Mouse (Mus musculus): ENCODE results near the gene Kif2c. TPM values are rescaled to one million over a fixed set of nuclear protein-coding genes. Genes with fewer than 3 reads are reported as not detected.
A peak's percentile ranks its signal among the peaks of the same experiment; 100 is the strongest.

Kif2c gene
- polyA plus RNA-seq, 1 experiment from 2014 or later, result 36.4 TPM

DNA sequence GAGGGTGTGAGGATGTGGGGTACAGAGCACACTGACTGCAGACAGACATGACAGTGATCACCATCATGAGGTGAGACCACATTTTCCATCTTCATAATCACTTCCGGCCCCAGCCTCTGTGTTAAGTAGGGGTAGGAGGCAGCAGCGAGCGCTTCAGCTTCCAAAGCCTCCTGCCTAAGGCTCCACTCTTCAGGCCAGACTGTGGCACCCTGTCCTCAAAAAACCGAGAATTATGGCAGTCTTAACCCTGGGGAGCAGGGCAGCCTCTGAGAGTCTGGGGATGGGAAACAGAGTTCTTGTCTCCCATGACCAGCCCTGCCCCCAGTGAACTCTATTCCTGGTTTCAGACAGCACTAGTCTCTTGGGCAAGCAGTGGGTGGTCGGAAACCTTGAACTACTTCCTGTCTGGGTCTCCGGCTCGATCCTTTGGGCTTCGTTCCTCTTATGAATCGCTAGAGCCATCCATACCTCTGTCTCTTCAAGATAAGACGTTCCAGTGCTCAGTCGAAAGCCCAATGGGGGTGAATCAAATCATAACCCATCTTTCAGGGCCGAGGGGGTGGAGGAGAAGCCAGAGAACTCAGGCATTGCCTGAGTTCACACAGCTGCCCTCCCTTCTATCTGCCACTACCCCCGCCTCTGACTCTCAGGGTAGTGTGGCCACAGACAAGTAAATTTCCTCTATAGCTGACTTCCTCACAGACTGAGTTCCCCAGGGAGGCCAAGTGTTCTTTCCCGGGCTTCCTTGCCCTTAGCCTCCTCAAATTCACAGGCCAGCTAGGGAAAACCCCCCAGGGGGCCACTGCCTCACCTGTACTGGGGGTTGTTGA lies 57.7 kb downstream of the Kif2c start:
- peak overlapping the region; percentile 30 for H3K4me2 ChIP-seq
- WGBS, result 48% methylated on average over 14 of the region's 14 CpGs
- H3K36me3 ChIP-seq, result no peaks in the 10 kb centered on the region; the same call in 1 of the 2 replicates
- H3K27ac ChIP-seq, result peak overlapping the region; percentile 91
- no peak overlapping the region for H3K9ac ChIP-seq
- no peaks in the 10 kb centered on the region for H3K27me3 ChIP-seq
- H3K4me3 ChIP-seq, result no peak overlapping the region
- no peaks in the 10 kb centered on the region for H3K9me3 ChIP-seq (replicated peaks)
- peaks cover 30% of the 10 kb centered on the region for H3K4me1 ChIP-seq (replicated peaks)
- ATAC-seq (replicated peaks; ENCODE audit: insufficient number of reproducible peaks, insufficient read depth, low FRiP score, low read depth), result no peak

GRCm38 (mm10) chr4:117124218-117124517 lies 58.3 kb downstream of the Kif2c start:
- ATAC-seq (replicated peaks; ENCODE audit: insufficient number of reproducible peaks, insufficient read depth, low FRiP score, low read depth), result no peak
- no peak overlapping the region for H3K4me2 ChIP-seq
- peaks cover 32% of the 10 kb centered on the region for H3K4me1 ChIP-seq (replicated peaks)
- no peaks in the 10 kb centered on the region for H3K27me3 ChIP-seq
- H3K4me3 ChIP-seq, result no peak overlapping the region
- 73% methylated on average over 3 of the region's 3 CpGs for WGBS
- no peaks in the 10 kb centered on the region; the same call in 1 of the 2 replicates for H3K36me3 ChIP-seq
- no peak overlapping the region for H3K9ac ChIP-seq
- H3K27ac ChIP-seq, result peak overlapping the region; percentile 91
- H3K9me3 ChIP-seq (replicated peaks), result no peaks in the 10 kb centered on the region

- no peaks in the 10 kb centered on the region for H3K27me3 ChIP-seq
- no peak overlapping the region for H3K4me3 ChIP-seq
- no peaks in the 10 kb centered on the region; the same call in 1 of the 2 replicates for H3K36me3 ChIP-seq
- H3K9ac ChIP-seq, result no peak overlapping the region
- no peak overlapping the region for H3K4me2 ChIP-seq
- 63% methylated on average over 7 of the region's 9 CpGs for WGBS
- H3K4me1 ChIP-seq (replicated peaks), result peaks cover 32% of the 10 kb centered on the region
- ATAC-seq (replicated peaks; ENCODE audit: insufficient number of reproducible peaks, insufficient read depth, low FRiP score, low read depth), result no peak
- no peaks in the 10 kb centered on the region for H3K9me3 ChIP-seq (replicated peaks)
- no peak overlapping the region for H3K27ac ChIP-seq
Measured at GRCm38 (mm10) chr4:117123546-117124217, 58.8 kb downstream of the Kif2c start.

GRCm38 (mm10) chr4:117122209-117122608 lies 60.2 kb downstream of the Kif2c start:
- no peak overlapping the region for H3K27ac ChIP-seq
- peaks cover 32% of the 10 kb centered on the region for H3K4me1 ChIP-seq (replicated peaks)
- H3K4me2 ChIP-seq, result no peak overlapping the region
- H3K9me3 ChIP-seq (replicated peaks), result no peaks in the 10 kb centered on the region
- no peak for ATAC-seq (replicated peaks; ENCODE audit: insufficient number of reproducible peaks, insufficient read depth, low FRiP score, low read depth)
- WGBS, result 67% methylated on average over 4 of the region's 4 CpGs
- H3K27me3 ChIP-seq, result no peaks in the 10 kb centered on the region
- H3K36me3 ChIP-seq, result no peaks in the 10 kb centered on the region
- no peak overlapping the region for H3K4me3 ChIP-seq
- H3K9ac ChIP-seq, result no peak overlapping the region

- Histone ChIP-seq H3K4me3 (peak overlapping the region; percentile 60), H3K4me2 (peak overlapping the region; percentile 98), H3K9me3 (replicated peaks) (no peaks in the 10 kb centered on the region), H3K27me3 (no peaks in the 10 kb centered on the region), H3K4me1 (replicated peaks) (peaks cover 23% of the 10 kb centered on the region), H3K9ac (peak overlapping the region; percentile 55), H3K27ac (peak overlapping the region; percentile 80), H3K36me3 (no peaks in the 10 kb centered on the region)
- under 1% methylated on average over 69 of the region's 69 CpGs for WGBS
- ATAC-seq (replicated peaks; ENCODE audit: insufficient number of reproducible peaks, insufficient read depth, low FRiP score, low read depth), result peak; percentile 91
Measured at GRCm38 (mm10) chr4:117120445-117121414, 61.7 kb downstream of the Kif2c start.

GRCm38 (mm10) chr4:117120052-117120444 lies 62.4 kb downstream of the Kif2c start:
- peak overlapping the region; percentile 80 for H3K27ac ChIP-seq
- H3K4me2 ChIP-seq, result peak overlapping the region; percentile 98
- H3K9ac ChIP-seq, result peak overlapping the region; percentile 52
- peak overlapping the region; percentile 60 for H3K4me3 ChIP-seq
- H3K9me3 ChIP-seq (replicated peaks), result no peaks in the 10 kb centered on the region
- ATAC-seq (replicated peaks; ENCODE audit: insufficient number of reproducible peaks, insufficient read depth, low FRiP score, low read depth), result no peak
- 3% methylated on average over 10 of the region's 10 CpGs for WGBS
- H3K27me3 ChIP-seq, result no peaks in the 10 kb centered on the region
- H3K4me1 ChIP-seq (replicated peaks), result peaks cover 16% of the 10 kb centered on the region
- H3K36me3 ChIP-seq, result no peaks in the 10 kb centered on the region

GRCm38 (mm10) chr4:117119636-117120035 lies 62.8 kb downstream of the Kif2c start:
- H3K9ac ChIP-seq, result peak overlapping the region; percentile 52
- H3K36me3 ChIP-seq, result no peaks in the 10 kb centered on the region
- no peak for ATAC-seq (replicated peaks; ENCODE audit: insufficient number of reproducible peaks, insufficient read depth, low FRiP score, low read depth)

GRCm38 (mm10) chr4:117117931-117118330 lies 64.5 kb downstream of the Kif2c start:
- H3K4me2 ChIP-seq, result no peak overlapping the region

More at GRCm38 (mm10) chr4:117119636-117120035, 62.8 kb downstream of the Kif2c start:
- H3K27ac ChIP-seq, result peak overlapping the region; percentile 80
- 76% methylated on average over 5 of the region's 5 CpGs for WGBS
- H3K27me3 ChIP-seq, result no peaks in the 10 kb centered on the region
- H3K4me2 ChIP-seq, result peak overlapping the region; percentile 98
- peaks cover 12% of the 10 kb centered on the region for H3K4me1 ChIP-seq (replicated peaks)
- no peaks in the 10 kb centered on the region for H3K9me3 ChIP-seq (replicated peaks)
- H3K4me3 ChIP-seq, result peak overlapping the region; percentile 60

GRCm38 (mm10) chr4:117115592-117115991 lies 66.8 kb downstream of the Kif2c start:
- no peak overlapping the region for H3K27ac ChIP-seq
- no peaks in the 10 kb centered on the region for H3K27me3 ChIP-seq
- H3K4me1 ChIP-seq (replicated peaks), result peaks cover 5% of the 10 kb centered on the region
- 80% methylated on average over 5 of the region's 5 CpGs for WGBS
- ATAC-seq (replicated peaks; ENCODE audit: insufficient number of reproducible peaks, insufficient read depth, low FRiP score, low read depth), result no peak
- H3K9me3 ChIP-seq (replicated peaks), result no peaks in the 10 kb centered on the region
- H3K9ac ChIP-seq, result no peak overlapping the region
- no peaks in the 10 kb centered on the region for H3K36me3 ChIP-seq
- no peak overlapping the region for H3K4me2 ChIP-seq
- no peak overlapping the region for H3K4me3 ChIP-seq

More at GRCm38 (mm10) chr4:117117931-117118330, 64.5 kb downstream of the Kif2c start:
- no peak overlapping the region for H3K27ac ChIP-seq
- H3K4me3 ChIP-seq, result no peak overlapping the region
- WGBS, result 88% methylated on average over 7 of the region's 7 CpGs
- no peak overlapping the region for H3K9ac ChIP-seq
- no peaks in the 10 kb centered on the region for H3K27me3 ChIP-seq
- ATAC-seq (replicated peaks; ENCODE audit: insufficient number of reproducible peaks, insufficient read depth, low FRiP score, low read depth), result no peak
- no peaks in the 10 kb centered on the region for H3K36me3 ChIP-seq
- no peaks in the 10 kb centered on the region for H3K9me3 ChIP-seq (replicated peaks)
- peaks cover 8% of the 10 kb centered on the region for H3K4me1 ChIP-seq (replicated peaks)

DNA sequence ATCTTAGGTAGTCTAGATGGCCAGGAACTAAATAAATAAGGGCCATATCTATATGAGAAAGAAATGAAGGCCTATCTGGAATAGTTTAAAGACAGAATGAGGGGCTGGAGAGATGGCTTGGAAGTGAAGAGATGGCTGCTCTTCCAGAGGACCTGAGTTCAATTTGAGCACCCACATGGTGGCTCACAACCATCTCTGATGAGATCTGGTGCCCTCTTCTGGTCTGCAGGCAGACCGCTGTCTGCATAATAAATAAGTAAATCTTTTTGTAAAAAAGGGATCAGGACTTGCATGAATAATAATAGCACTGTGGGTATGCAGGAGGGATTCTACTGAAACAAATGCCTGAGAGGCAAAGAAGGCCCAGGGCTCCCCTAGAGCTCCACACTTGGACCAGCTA lies 69.2 kb downstream of the Kif2c start:
- H3K4me1 ChIP-seq (replicated peaks), result no peaks in the 10 kb centered on the region
- no peak for ATAC-seq (replicated peaks; ENCODE audit: insufficient number of reproducible peaks, insufficient read depth, low FRiP score, low read depth)
- no peak overlapping the region for H3K27ac ChIP-seq
- H3K27me3 ChIP-seq, result no peaks in the 10 kb centered on the region
- H3K9me3 ChIP-seq (replicated peaks), result no peaks in the 10 kb centered on the region
- no peak overlapping the region for H3K4me2 ChIP-seq
- no peak overlapping the region for H3K9ac ChIP-seq
- no peak overlapping the region for H3K4me3 ChIP-seq
- H3K36me3 ChIP-seq, result no peaks in the 10 kb centered on the region
- WGBS, result 85% methylated on average over 1 of the region's 1 CpGs

DNA sequence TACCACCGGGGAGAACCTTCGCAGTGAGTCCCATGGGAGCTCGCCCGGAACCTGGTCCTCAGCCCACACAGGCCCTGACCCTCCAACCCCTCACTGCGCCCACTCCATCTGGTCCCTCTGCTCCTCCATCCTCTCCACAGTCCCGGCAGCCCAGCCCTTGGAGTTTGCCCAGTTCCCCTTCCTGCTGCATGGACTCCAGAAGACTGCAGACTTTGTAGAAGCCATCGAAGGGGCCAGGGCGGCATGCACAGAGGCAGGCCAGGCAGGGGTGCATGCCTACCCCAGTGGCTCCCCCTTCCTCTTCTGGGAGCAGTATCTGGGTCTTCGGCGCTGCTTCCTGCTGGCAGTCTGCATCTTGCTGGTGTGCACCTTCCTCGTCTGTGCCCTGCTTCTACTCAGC lies 71.5 kb downstream of the Kif2c start:
- WGBS, result 86% methylated on average over 11 of the region's 11 CpGs
- Histone ChIP-seq H3K4me1 (replicated peaks) (no peaks in the 10 kb centered on the region), H3K9ac (no peak overlapping the region), H3K4me2 (no peak overlapping the region), H3K27ac (no peak overlapping the region), H3K36me3 (no peaks in the 10 kb centered on the region), H3K27me3 (no peaks in the 10 kb centered on the region), H3K9me3 (replicated peaks) (no peaks in the 10 kb centered on the region), H3K4me3 (no peak overlapping the region)
- no peak for ATAC-seq (replicated peaks; ENCODE audit: insufficient number of reproducible peaks, insufficient read depth, low FRiP score, low read depth)

All from heart, embryonic 15.5 days (tissue).